Mouse (Mus musculus): Measurements from ENCODE around the gene Rin3.

GRCm38 (mm10) chr12:102413171-102413570 is 130.3 kb downstream of the Rin3 start:
- TF ChIP-seq CTCF (IDR thresholded peaks at IDR 0.05; ENCODE audit: control insufficient read depth, insufficient read depth, insufficient read length): no peak
- TF ChIP-seq USF1 (IDR thresholded peaks at IDR 0.05; ENCODE audit: low read depth): no peak
